Mouse (Mus musculus) layer of hippocampus, adult 2 months (tissue): ENCODE measurements around the gene Clec1b. TPM values are rescaled to one million over a fixed set of nuclear protein-coding genes. Genes with fewer than 3 reads are reported as not detected.

Source experiments
- DNase-seq, 2 experiments: peaks; one replicate each; pipeline ENCODE4 v3.0.0; 2022; ENCODE audit warnings: low spot score in 2 of 2
- H3K27ac ChIP-seq: fragments of 200-600 bp; 2 replicates; pipeline ENCODE4 v1.8.1; 2022
- H3K4me3 ChIP-seq: fragments of 200-600 bp; 2 replicates; pipeline ENCODE4 v1.8.1; 2022; ENCODE audit warnings: mild to moderate bottlenecking
- CTCF ChIP-seq: fragments of 200-600 bp; conservative IDR thresholded peaks from 2 replicates; pipeline ENCODE4 v1.8.1; 2022; ENCODE audit warnings: antibody characterized with exemption, mild to moderate bottlenecking, moderate library complexity
- long read RNA-seq, 2 experiments: library from polyadenylated mRNA; stranded (forward); transcript quantifications; one replicate each; pipeline ENCODE4 v2.0.0; 2021; ENCODE audit warnings: borderline mapping rate in 2 of 2
- total RNA-seq, 2 experiments: library from RNA; stranded (reverse); gene quantifications; 2 replicates each; pipeline ENCODE4 v1.2.3; 2021

Clec1b gene
- total RNA-seq, result not detected
- long read RNA-seq, experiment 1, result 0 reads
- long read RNA-seq, experiment 2, result 0 reads

- no peak for TF ChIP-seq CTCF
These were observed at the start of gene Clec1b for GRCm38 (mm10) chr6:129396997-129397396. Gene Clec1b (plus strand): TSS chr6:129397297.

GRCm38 (mm10) chr6:129349524-129350352, 47.4 kb upstream of the Clec1b start:
- no peak for DNase-seq
- TF ChIP-seq CTCF, result no peak
- Histone ChIP-seq H3K27ac (no peak overlapping the region), H3K4me3 (no peak overlapping the region)

More at GRCm38 (mm10) chr6:129396997-129397396, at the start of gene Clec1b:
- DNase-seq, result no peak
- Histone ChIP-seq H3K27ac (no peak within 1 kb of the TSS), H3K4me3 (no peak within 1 kb of the TSS)

GRCm38 (mm10) chr6:129351091-129351490, 46.0 kb upstream of the Clec1b start:
- no peak overlapping the region for H3K27ac ChIP-seq
- no peak for TF ChIP-seq CTCF

GRCm38 (mm10) chr6:129355774-129356173, 41.3 kb upstream of the Clec1b start:
- H3K27ac ChIP-seq, result no peak overlapping the region
- no peak overlapping the region for H3K4me3 ChIP-seq
- no peak for DNase-seq
- TF ChIP-seq CTCF, result no peak

More at GRCm38 (mm10) chr6:129351091-129351490, 46.0 kb upstream of the Clec1b start:
- no peak for DNase-seq
- H3K4me3 ChIP-seq, result no peak overlapping the region

- H3K27ac ChIP-seq, result no peak overlapping the region
- DNase-seq, result no peak
- TF ChIP-seq CTCF, result no peak
- no peak overlapping the region for H3K4me3 ChIP-seq
These were observed 40.7 kb upstream of the Clec1b start for GRCm38 (mm10) chr6:129356430-129356829.

GRCm38 (mm10) chr6:129359515-129359914, 37.6 kb upstream of the Clec1b start:
- H3K4me3 ChIP-seq, result no peak overlapping the region
- DNase-seq, result no peak
- H3K27ac ChIP-seq, result no peak overlapping the region
- TF ChIP-seq CTCF, result no peak

- H3K27ac ChIP-seq, result no peak overlapping the region
- DNase-seq, result no peak
- TF ChIP-seq CTCF, result no peak
- H3K4me3 ChIP-seq, result no peak overlapping the region
These were observed 33.2 kb upstream of the Clec1b start for GRCm38 (mm10) chr6:129363942-129364341.

GRCm38 (mm10) chr6:129365959-129366359, 31.1 kb upstream of the Clec1b start:
- peak; percentile 27 to 65 for DNase-seq
- TF ChIP-seq CTCF, result peak; percentile 96
- H3K27ac ChIP-seq, result no peak overlapping the region
- H3K4me3 ChIP-seq, result no peak overlapping the region

GRCm38 (mm10) chr6:129369374-129370132, 27.5 kb upstream of the Clec1b start:
- Histone ChIP-seq H3K27ac (no peak overlapping the region), H3K4me3 (no peak overlapping the region)
- no peak for TF ChIP-seq CTCF
- no peak for DNase-seq

GRCm38 (mm10) chr6:129374937-129375471, 22.1 kb upstream of the Clec1b start:
- no peak overlapping the region for H3K27ac ChIP-seq
- no peak for TF ChIP-seq CTCF
- H3K4me3 ChIP-seq, result no peak overlapping the region
- no peak for DNase-seq

GRCm38 (mm10) chr6:129380454-129380853, 16.6 kb upstream of the Clec1b start:
- no peak overlapping the region for H3K27ac ChIP-seq
- no peak overlapping the region for H3K4me3 ChIP-seq
- DNase-seq, result peak; percentile 11 to 29
- TF ChIP-seq CTCF, result no peak

- Histone ChIP-seq H3K4me3 (no peak overlapping the region), H3K27ac (no peak overlapping the region)
- TF ChIP-seq CTCF, result no peak
- no peak for DNase-seq
These were observed 15.4 kb upstream of the Clec1b start for GRCm38 (mm10) chr6:129381736-129382135.

- DNase-seq, result no peak
- TF ChIP-seq CTCF, result no peak
- H3K4me3 ChIP-seq, result no peak overlapping the region
- H3K27ac ChIP-seq, result no peak overlapping the region
These were observed 13.6 kb upstream of the Clec1b start for GRCm38 (mm10) chr6:129383466-129383865.

- no peak overlapping the region for H3K4me3 ChIP-seq
- no peak for TF ChIP-seq CTCF
These were observed 12.1 kb upstream of the Clec1b start for GRCm38 (mm10) chr6:129385000-129385399.

More at GRCm38 (mm10) chr6:129385000-129385399, 12.1 kb upstream of the Clec1b start:
- H3K27ac ChIP-seq, result no peak overlapping the region
- DNase-seq, result no peak
